Mouse (Mus musculus) central nervous system, embryonic 14 days (tissue): ENCODE measurements around the gene Lbx1. TPM values are rescaled to one million over a fixed set of nuclear protein-coding genes. Genes with fewer than 3 reads are reported as not detected.

Experiments used
- polyA plus RNA-seq: library from polyadenylated mRNA; depleted of rRNA; stranded (reverse); fragments of >200 nt; gene quantifications from 2 replicates; pipeline ENCODE4 v1.2.3, GENCODE M21; 2012; rRNA removed

Lbx1 gene
- polyA plus RNA-seq: 5.0 and 6.2 TPM in 2 replicates

GRCm38 (mm10) chr19:45235766-45236362, at the start of gene Lbx1:
TSS of gene Lbx1 (minus strand) at chr19:45235812.

Other genes with a start within 250 kb of the Lbx1 start
- 173 and 175 TPM in 2 replicates for gene Sema4g, start 246.7 kb downstream of the Lbx1 start, polyA plus RNA-seq
- 16.9 and 18.3 TPM in 2 replicates for gene Twnk, start 230.1 kb downstream of the Lbx1 start, polyA plus RNA-seq
- 84.1 and 84.8 TPM in 2 replicates for gene Mrpl43, start 229.4 kb downstream of the Lbx1 start, polyA plus RNA-seq
- gene Lzts2, start 221.4 kb downstream of the Lbx1 start, polyA plus RNA-seq: 47.5 and 50.5 TPM in 2 replicates
- 7.8 and 8.1 TPM in 2 replicates for gene Pdzd7, start 190.1 kb downstream of the Lbx1 start, polyA plus RNA-seq
- gene Sfxn3, start 188.3 kb downstream of the Lbx1 start, polyA plus RNA-seq: 75.8 and 81.4 TPM in 2 replicates
- gene Kazald1, start 160.6 kb downstream of the Lbx1 start, polyA plus RNA-seq: 2.7 and 6.7 TPM in 2 replicates
- 0.90 and 2.9 TPM in 2 replicates for gene Tlx1, start 85.1 kb downstream of the Lbx1 start, polyA plus RNA-seq
- 58.2 and 59.5 TPM in 2 replicates for gene Btrc, start 127.9 kb upstream of the Lbx1 start, polyA plus RNA-seq